13 mouse cellular contexts compared by ENCODE assay signal in genomic region chr7:29861660-29862059, GRCm38 (mm10). TPM values are rescaled to one million over a fixed set of nuclear protein-coding genes. Genes with fewer than 3 reads are reported as not detected.
DNase-seq lines count a peak whose midpoint lies in the region; ATAC-seq and TF ChIP-seq lines count a peak whose summit lies in the region.
"Had no signal": no experiment of that assay in that cellular context is flagged by ENCODE, and none has a peak within 500 bp of the region (broad histone marks: within the 10 kb centered on the region; RNA-seq: fewer than 3 reads in every experiment).

No protein-coding gene starts in this region.

- H3K4me2 ChIP-seq in lung, postnatal 0 days (replicated peaks; ENCODE audit: low read depth, low read length): no peak overlapping the region

- 93% methylated on average over 7 of the region's 7 CpGs for WGBS in heart, adult 2 months
- WGBS in lung, postnatal 0 days: 84% methylated on average over 7 of the region's 7 CpGs

- DNase-seq in heart, adult 2 months: no peak
- DNase-seq in heart, postnatal 14 days: no peak
- no peak for DNase-seq in lung, postnatal 0 days (ENCODE audit: low spot score)
- DNase-seq in lung, postnatal 36 days: no peak
- DNase-seq in NIH3T3 (ENCODE audit: low read depth): peak; percentile 14
- DNase-seq in retina, postnatal 1 day: peak; percentile 6
- no peak for DNase-seq in adrenal gland, adult 2 months
- DNase-seq: adrenal gland, adult 8-10 months; heart, postnatal 4 days; kidney, adult 18-20 months; left cerebral cortex, postnatal 4 days had no signal

- no peaks in the 10 kb centered on the region for H3K4me1 ChIP-seq in heart, adult 2 months (ENCODE audit: control insufficient read depth, insufficient read depth, low read length)
- peaks cover 8% of the 10 kb centered on the region; the same call in 1 of the 2 replicates for H3K4me1 ChIP-seq in lung, postnatal 0 days (ENCODE audit: insufficient read depth, low read depth, low read length)

- no peaks in the 10 kb centered on the region for H3K36me3 ChIP-seq in heart, adult 2 months (ENCODE audit: control insufficient read depth, insufficient read depth, low read length)
- no peaks in the 10 kb centered on the region for H3K36me3 ChIP-seq in lung, postnatal 0 days (ENCODE audit: insufficient read depth, low read length)

- H3K27me3 ChIP-seq in heart, adult 2 months (ENCODE audit: control insufficient read depth, insufficient read depth, low read length): no peaks in the 10 kb centered on the region
- no peaks in the 10 kb centered on the region for H3K27me3 ChIP-seq in lung, postnatal 0 days (replicated peaks; ENCODE audit: insufficient read depth, low read length)
- H3K27me3 ChIP-seq: megakaryocyte, embryonic 14.5 days had no signal

- no peak for TF ChIP-seq EP300 in heart, adult 2 months (IDR thresholded peaks at IDR 0.05; ENCODE audit: insufficient read depth, low read depth, low read length)
- no peak for TF ChIP-seq EP300 in lung, postnatal 0 days (IDR thresholded peaks at IDR 0.05)

- no peaks in the 10 kb centered on the region for H3K79me2 ChIP-seq in heart, adult 2 months (replicated peaks; ENCODE audit: control insufficient read depth, insufficient read depth, low read length)

- no peak for ATAC-seq in lung, postnatal 0 days
- ATAC-seq in erythroblast, adult 5-6 weeks (replicated peaks; ENCODE audit: low FRiP score, poor library complexity, severe bottlenecking): no peak

- no peak overlapping the region for H3K9ac ChIP-seq in heart, adult 2 months (ENCODE audit: low read depth, low read length)
- no peak overlapping the region for H3K9ac ChIP-seq in lung, postnatal 0 days (replicated peaks; ENCODE audit: low read depth)

- TF ChIP-seq POLR2A in heart, adult 2 months (IDR thresholded peaks at IDR 0.05; ENCODE audit: insufficient read depth, low read depth, low read length): no peak

- no peak overlapping the region for H3K27ac ChIP-seq in heart, adult 2 months
- H3K27ac ChIP-seq in lung, postnatal 0 days (ENCODE audit: low read length): no peak overlapping the region

- intact Hi-C loops in heart, adult 2 months (cut with DNase I): loop anchor here (2.0 kb wide), 1 partner anchor 43 kb away; no protein-coding TSS in a partner anchor
- intact Hi-C loops in heart, postnatal 14 days (cut with DNase I): loop anchor here (5.0 kb wide), 2 partner anchors 41 to 91 kb away; partner anchors contain the start of gene Zfp74

- H3K9me3 ChIP-seq in lung, postnatal 0 days (ENCODE audit: low read length): no peaks in the 10 kb centered on the region

- H3K4me3 ChIP-seq in heart, adult 2 months: no peak overlapping the region
- no peak overlapping the region for H3K4me3 ChIP-seq in lung, postnatal 0 days (ENCODE audit: low read depth, low read length)
- H3K4me3 ChIP-seq: megakaryocyte, embryonic 14.5 days had no signal

- 0 out of 2 replicates have a peak, but pooled peaks have one; percentile 12 for TF ChIP-seq CTCF in heart, adult 2 months (IDR thresholded peaks at IDR 0.05)
- peak; percentile 34; the same call in 1 of the 2 replicates for TF ChIP-seq CTCF in lung, postnatal 0 days (IDR thresholded peaks at IDR 0.05)

RNA-seq across cellular contexts. Expression of gene Zfp420, which starts 1.9 kb away (rescaled TPM):
- total RNA-seq in heart, adult 2 months (2021): 1 to 10 TPM; 3.8 to 4.5 TPM
- 1.1 and 1.4 TPM in 2 replicates for polyA plus RNA-seq in heart, adult 2 months (2012; rRNA removed)
- total RNA-seq in heart, postnatal 14 days (2021): 1 to 10 TPM; 2.5 to 2.8 TPM
- polyA plus RNA-seq in lung, postnatal 0 days (2015; fragmentation: Nextera tagmentation; extraction: Ambion mirVana): 3.3 and 4.0 TPM in 2 replicates
- total RNA-seq in erythroblast, adult 5-6 weeks (2015; ENCODE audit: low replicate concordance): 1.5 TPM in 1 of 2 replicates, not detected in the other
- 0.26 and 0.28 TPM in 2 replicates for total RNA-seq in erythroblast, adult 5-6 weeks (2017; ENCODE audit: low replicate concordance)
- 1 to 10 TPM; 5.2 to 5.8 TPM for total RNA-seq in adrenal gland, adult 2 months (2021)
- polyA plus RNA-seq in adrenal gland, adult 2 months (2012; rRNA removed): 0.29 and 0.57 TPM in 2 replicates

RNA-seq across cellular contexts. Expression of gene Zfp940, which starts 8.2 kb away (rescaled TPM):
- under 1 TPM; 0.44 to 0.77 TPM for total RNA-seq in heart, adult 2 months (2021)
- polyA plus RNA-seq in heart, adult 2 months (2012; rRNA removed): 0.12 and 0.29 TPM in 2 replicates
- total RNA-seq in heart, postnatal 14 days (2021): 1 to 10 TPM in 1 of 2 experiments, under 1 TPM in 1; 0.83 to 1.5 TPM
- polyA plus RNA-seq in lung, postnatal 0 days (2015; fragmentation: Nextera tagmentation; extraction: Ambion mirVana): 1.3 and 1.9 TPM in 2 replicates
- 0.63 TPM in 1 of 2 replicates, not detected in the other for total RNA-seq in erythroblast, adult 5-6 weeks (2015; ENCODE audit: low replicate concordance)
- total RNA-seq in erythroblast, adult 5-6 weeks (2017; ENCODE audit: low replicate concordance): not detected in 2 replicates
- 1 to 10 TPM in 1 of 2 experiments, under 1 TPM in 1; 0.61 to 1.0 TPM for total RNA-seq in adrenal gland, adult 2 months (2021)
- 0.03 and 0.15 TPM in 2 replicates for polyA plus RNA-seq in adrenal gland, adult 2 months (2012; rRNA removed)

RNA-seq across cellular contexts. Expression of gene Zfp27, which starts 44.7 kb away (rescaled TPM):
- total RNA-seq in heart, adult 2 months (2021): 1 to 10 TPM; 7.3 to 8.4 TPM
- 3.6 and 6.4 TPM in 2 replicates for polyA plus RNA-seq in heart, adult 2 months (2012; rRNA removed)
- total RNA-seq in heart, postnatal 14 days (2021): 10 to 100 TPM in 1 of 2 experiments, 1 to 10 TPM in 1; 9.7 to 10.4 TPM
- polyA plus RNA-seq in lung, postnatal 0 days (2015; fragmentation: Nextera tagmentation; extraction: Ambion mirVana): 4.2 and 5.0 TPM in 2 replicates
- 1.0 and 1.2 TPM in 2 replicates for total RNA-seq in erythroblast, adult 5-6 weeks (2015; ENCODE audit: low replicate concordance)
- 1.4 and 1.7 TPM in 2 replicates for total RNA-seq in erythroblast, adult 5-6 weeks (2017; ENCODE audit: low replicate concordance)
- total RNA-seq in adrenal gland, adult 2 months (2021): 10 to 100 TPM in 1 of 2 experiments, 1 to 10 TPM in 1; 9.7 to 11.1 TPM
- 0.90 and 0.91 TPM in 2 replicates for polyA plus RNA-seq in adrenal gland, adult 2 months (2012; rRNA removed)

RNA-seq across cellular contexts. Expression of gene Zfp790, which starts 45.7 kb away (rescaled TPM):
- 10 to 100 TPM; 10.1 to 10.8 TPM for total RNA-seq in heart, adult 2 months (2021)
- 3.1 and 5.7 TPM in 2 replicates for polyA plus RNA-seq in heart, adult 2 months (2012; rRNA removed)
- total RNA-seq in heart, postnatal 14 days (2021): 10 to 100 TPM; 11.8 to 13.0 TPM
- 8.4 and 9.1 TPM in 2 replicates for polyA plus RNA-seq in lung, postnatal 0 days (2015; fragmentation: Nextera tagmentation; extraction: Ambion mirVana)
- total RNA-seq in erythroblast, adult 5-6 weeks (2015; ENCODE audit: low replicate concordance): 0.42 and 0.77 TPM in 2 replicates
- 2.6 and 4.5 TPM in 2 replicates for total RNA-seq in erythroblast, adult 5-6 weeks (2017; ENCODE audit: low replicate concordance)
- 10 to 100 TPM; 14.4 to 15.8 TPM for total RNA-seq in adrenal gland, adult 2 months (2021)
- polyA plus RNA-seq in adrenal gland, adult 2 months (2012; rRNA removed): 0.58 and 0.71 TPM in 2 replicates

RNA-seq across cellular contexts. Expression of gene Zfp383, which starts 46.4 kb away (rescaled TPM):
- 1 to 10 TPM; 5.5 to 6.3 TPM for total RNA-seq in heart, adult 2 months (2021)
- 2.4 and 5.0 TPM in 2 replicates for polyA plus RNA-seq in heart, adult 2 months (2012; rRNA removed)
- 1 to 10 TPM; 7.3 to 8.1 TPM for total RNA-seq in heart, postnatal 14 days (2021)
- 3.4 and 3.7 TPM in 2 replicates for polyA plus RNA-seq in lung, postnatal 0 days (2015; fragmentation: Nextera tagmentation; extraction: Ambion mirVana)
- total RNA-seq in erythroblast, adult 5-6 weeks (2015; ENCODE audit: low replicate concordance): not detected in 2 replicates
- not detected in 2 replicates for total RNA-seq in erythroblast, adult 5-6 weeks (2017; ENCODE audit: low replicate concordance)
- 1 to 10 TPM; 4.0 to 7.8 TPM for total RNA-seq in adrenal gland, adult 2 months (2021)
- 0.26 and 0.39 TPM in 2 replicates for polyA plus RNA-seq in adrenal gland, adult 2 months (2012; rRNA removed)

Comparison
In these comparisons a context has a peak if more than half of its experiments do, and no peak if none do; other contexts are left out.
1. DNase-seq: peak in NIH3T3 (single experiment) and retina, postnatal 1 day (single experiment); none in heart, adult 2 months (0 of 2), heart, postnatal 14 days (0 of 2), lung, postnatal 0 days (single experiment), lung, postnatal 36 days (single experiment) and adrenal gland, adult 2 months (single experiment).